Mouse (Mus musculus) kidney, adult 2 months (tissue): ENCODE measurements at regions not wholly inside any gene's neighbourhood (a gene's known extent, or its start where the extent isn't known, plus 50 kb on each side); places are given as distances from the start of the nearest gene placed in this dataset.

ENCODE experiments used
- CTCF ChIP-seq: fragments of 200-500 bp; conservative IDR thresholded peaks from 2 replicates; pipeline ENCODE4 v1.5.1; 2011; ENCODE audit warnings: low read depth, mild to moderate bottlenecking, control low read depth, low read length, moderate library complexity, mixed read lengths; ENCODE audit not compliant: insufficient read depth, insufficient read length
- POLR2A ChIP-seq: fragments of 200-500 bp; IDR thresholded peaks from one replicate; pipeline ENCODE4 v1.6.1; 2011; ENCODE audit warnings: low read depth, low read length, control low read depth

DNA sequence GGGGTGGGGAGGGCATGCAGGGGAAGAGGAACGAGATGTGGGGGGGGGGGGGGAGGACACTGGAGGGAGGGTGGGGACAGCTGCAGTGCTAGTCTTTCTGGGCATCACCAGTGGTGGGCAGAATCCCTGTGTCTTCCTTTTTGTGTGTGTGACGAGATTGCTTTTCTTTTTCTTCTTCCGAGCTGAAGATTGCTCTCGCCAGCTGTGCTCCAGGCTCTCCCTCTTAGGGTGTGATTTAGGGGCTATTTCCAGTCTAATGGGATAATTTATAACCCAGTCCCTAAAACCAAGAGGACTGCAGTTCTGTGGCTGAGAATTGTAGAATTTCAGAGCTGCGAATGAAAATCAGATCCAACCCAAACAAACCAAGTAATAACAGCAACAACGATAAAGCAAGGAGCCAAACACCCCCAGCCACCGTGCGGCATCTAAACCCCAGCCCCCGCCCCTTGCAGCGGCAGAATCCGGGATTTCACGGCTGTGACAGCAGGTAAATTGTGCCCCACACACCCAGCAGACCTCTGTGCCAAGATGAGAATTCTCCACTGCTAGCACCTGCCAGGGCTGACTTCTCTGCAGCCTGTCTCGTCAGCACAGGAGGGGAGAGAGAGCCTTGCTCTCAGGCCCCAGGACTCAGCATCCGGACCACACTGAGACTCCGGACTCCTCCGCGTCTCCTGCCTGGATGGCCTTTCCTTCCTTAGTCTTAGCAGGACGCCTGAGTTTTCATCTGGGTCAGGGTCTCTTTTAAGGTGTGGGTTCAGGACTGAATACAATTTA is 104.3 kb downstream of the Rpl14 start:
- no peak for TF ChIP-seq POLR2A
- TF ChIP-seq CTCF = no peak
